Mouse (Mus musculus): ENCODE data around the gene Med20. TPM values are rescaled to one million over a fixed set of nuclear protein-coding genes. Genes with fewer than 3 reads are reported as not detected.

The Med20 gene
- polyA plus RNA-seq, 1 experiment from 2014 or later: 34.9 TPM

GRCm38 (mm10) chr17:47600601-47601388 lies 10.6 kb upstream of the Med20 start:
- Histone ChIP-seq H3K36me3 (ENCODE audit: control insufficient read depth, insufficient read depth) (peaks cover 50% of the 10 kb centered on the region), H3K9ac (ENCODE audit: low read length) (no peak overlapping the region), H3K4me2 (ENCODE audit: low read depth, low read length) (no peak overlapping the region), H3K4me3 (ENCODE audit: low read length) (no peak overlapping the region), H3K27ac (ENCODE audit: low read length) (peak overlapping the region; percentile 76), H3K27me3 (ENCODE audit: control insufficient read depth, insufficient read depth, low read length) (no peaks in the 10 kb centered on the region), H3K9me3 (replicated peaks; ENCODE audit: control insufficient read depth, low read length) (no peaks in the 10 kb centered on the region), H3K4me1 (ENCODE audit: control insufficient read depth, insufficient read depth, low read length) (peaks cover 32% of the 10 kb centered on the region)
- WGBS: 76% methylated on average over 13 of the region's 13 CpGs
- no peak for ATAC-seq (replicated peaks; ENCODE audit: extremely low read depth, insufficient read depth, low FRiP score)

GRCm38 (mm10) chr17:47601389-47601755 lies 10.0 kb upstream of the Med20 start:
- H3K27me3 ChIP-seq (ENCODE audit: control insufficient read depth, insufficient read depth, low read length): no peaks in the 10 kb centered on the region
- no peak overlapping the region for H3K9ac ChIP-seq (ENCODE audit: low read length)
- ATAC-seq (replicated peaks; ENCODE audit: extremely low read depth, insufficient read depth, low FRiP score): no peak
- peaks cover 26% of the 10 kb centered on the region for H3K4me1 ChIP-seq (ENCODE audit: control insufficient read depth, insufficient read depth, low read length)
- H3K4me3 ChIP-seq (ENCODE audit: low read length): no peak overlapping the region
- peak overlapping the region; percentile 2; the same call in 1 of the 2 replicates for H3K27ac ChIP-seq (ENCODE audit: low read length)
- no peak overlapping the region for H3K4me2 ChIP-seq (ENCODE audit: low read depth, low read length)
- H3K9me3 ChIP-seq (replicated peaks; ENCODE audit: control insufficient read depth, low read length): no peaks in the 10 kb centered on the region
- whole genome bisulfite sequencing: 83% methylated on average over 10 of the region's 10 CpGs
- H3K36me3 ChIP-seq (ENCODE audit: control insufficient read depth, insufficient read depth): peaks cover 54% of the 10 kb centered on the region

- 91% methylated on average over 11 of the region's 11 CpGs for WGBS
- Histone ChIP-seq H3K27me3 (ENCODE audit: control insufficient read depth, insufficient read depth, low read length) (no peaks in the 10 kb centered on the region), H3K27ac (ENCODE audit: low read length) (no peak overlapping the region), H3K4me1 (ENCODE audit: control insufficient read depth, insufficient read depth, low read length) (peaks cover 17% of the 10 kb centered on the region), H3K9me3 (replicated peaks; ENCODE audit: control insufficient read depth, low read length) (no peaks in the 10 kb centered on the region), H3K4me2 (ENCODE audit: low read depth, low read length) (no peak overlapping the region), H3K36me3 (ENCODE audit: control insufficient read depth, insufficient read depth) (peaks cover 50% of the 10 kb centered on the region), H3K9ac (ENCODE audit: low read length) (no peak overlapping the region), H3K4me3 (ENCODE audit: low read length) (no peak overlapping the region)
- ATAC-seq (replicated peaks; ENCODE audit: extremely low read depth, insufficient read depth, low FRiP score): no peak
Measured at GRCm38 (mm10) chr17:47602289-47602688, 9.1 kb upstream of the Med20 start.

GRCm38 (mm10) chr17:47606220-47606619 lies 5.2 kb upstream of the Med20 start:
- Histone ChIP-seq H3K27ac (ENCODE audit: low read length) (no peak overlapping the region), H3K27me3 (ENCODE audit: control insufficient read depth, insufficient read depth, low read length) (no peaks in the 10 kb centered on the region), H3K9me3 (replicated peaks; ENCODE audit: control insufficient read depth, low read length) (no peaks in the 10 kb centered on the region), H3K36me3 (ENCODE audit: control insufficient read depth, insufficient read depth) (peaks cover 46% of the 10 kb centered on the region), H3K4me1 (ENCODE audit: control insufficient read depth, insufficient read depth, low read length) (peaks cover 9% of the 10 kb centered on the region; the same call in 1 of the 2 replicates), H3K9ac (ENCODE audit: low read length) (no peak overlapping the region), H3K4me2 (ENCODE audit: low read depth, low read length) (no peak overlapping the region), H3K4me3 (ENCODE audit: low read length) (no peak overlapping the region)
- 81% methylated on average over 5 of the region's 5 CpGs for WGBS
- no peak for ATAC-seq (replicated peaks; ENCODE audit: extremely low read depth, insufficient read depth, low FRiP score)

- ATAC-seq (replicated peaks; ENCODE audit: extremely low read depth, insufficient read depth, low FRiP score): no peak
- H3K27ac ChIP-seq (ENCODE audit: low read length): no peak overlapping the region
- no peak overlapping the region for H3K4me3 ChIP-seq (ENCODE audit: low read length)
Measured at GRCm38 (mm10) chr17:47609182-47609581, 2.2 kb upstream of the Med20 start.

GRCm38 (mm10) chr17:47611661-47611982 lies 240 bp downstream of the Med20 start:
- no peak for ATAC-seq (replicated peaks; ENCODE audit: extremely low read depth, insufficient read depth, low FRiP score)
- WGBS: under 1% methylated on average over 13 of the region's 13 CpGs
- H3K9ac ChIP-seq (ENCODE audit: low read length): peak overlapping the region; percentile 92
- peak overlapping the region; percentile 71 for H3K27ac ChIP-seq (ENCODE audit: low read length)
- peak overlapping the region; percentile 97 for H3K4me3 ChIP-seq (ENCODE audit: low read length)
- peaks cover 21% of the 10 kb centered on the region for H3K36me3 ChIP-seq (ENCODE audit: control insufficient read depth, insufficient read depth)
- no peaks in the 10 kb centered on the region for H3K27me3 ChIP-seq (ENCODE audit: control insufficient read depth, insufficient read depth, low read length)
- peak overlapping the region; percentile 92 for H3K4me2 ChIP-seq (ENCODE audit: low read depth, low read length)
- peaks cover 20% of the 10 kb centered on the region for H3K4me1 ChIP-seq (ENCODE audit: control insufficient read depth, insufficient read depth, low read length)
- no peaks in the 10 kb centered on the region for H3K9me3 ChIP-seq (replicated peaks; ENCODE audit: control insufficient read depth, low read length)

More at GRCm38 (mm10) chr17:47609182-47609581, 2.2 kb upstream of the Med20 start:
- Histone ChIP-seq H3K4me2 (ENCODE audit: low read depth, low read length) (no peak overlapping the region), H3K9ac (ENCODE audit: low read length) (no peak overlapping the region), H3K4me1 (ENCODE audit: control insufficient read depth, insufficient read depth, low read length) (peaks cover 20% of the 10 kb centered on the region), H3K27me3 (ENCODE audit: control insufficient read depth, insufficient read depth, low read length) (no peaks in the 10 kb centered on the region), H3K36me3 (ENCODE audit: control insufficient read depth, insufficient read depth) (peaks cover 32% of the 10 kb centered on the region), H3K9me3 (replicated peaks; ENCODE audit: control insufficient read depth, low read length) (no peaks in the 10 kb centered on the region)
- WGBS: 90% methylated on average over 4 of the region's 4 CpGs

GRCm38 (mm10) chr17:47614018-47614417 lies 2.6 kb downstream of the Med20 start:
- ATAC-seq (replicated peaks; ENCODE audit: extremely low read depth, insufficient read depth, low FRiP score): no peak
- H3K36me3 ChIP-seq (ENCODE audit: control insufficient read depth, insufficient read depth): peaks cover 26% of the 10 kb centered on the region

GRCm38 (mm10) chr17:47616119-47616518 lies 4.7 kb downstream of the Med20 start:
- H3K4me1 ChIP-seq (ENCODE audit: control insufficient read depth, insufficient read depth, low read length): peaks cover 11% of the 10 kb centered on the region
- ATAC-seq (replicated peaks; ENCODE audit: extremely low read depth, insufficient read depth, low FRiP score): no peak
- H3K4me3 ChIP-seq (ENCODE audit: low read length): no peak overlapping the region
- WGBS: 95% methylated on average over 8 of the region's 8 CpGs
- H3K27me3 ChIP-seq (ENCODE audit: control insufficient read depth, insufficient read depth, low read length): no peaks in the 10 kb centered on the region
- peaks cover 26% of the 10 kb centered on the region; the same call in 1 of the 2 replicates for H3K36me3 ChIP-seq (ENCODE audit: control insufficient read depth, insufficient read depth)
- H3K9me3 ChIP-seq (replicated peaks; ENCODE audit: control insufficient read depth, low read length): no peaks in the 10 kb centered on the region
- H3K27ac ChIP-seq (ENCODE audit: low read length): no peak overlapping the region
- no peak overlapping the region for H3K9ac ChIP-seq (ENCODE audit: low read length)
- H3K4me2 ChIP-seq (ENCODE audit: low read depth, low read length): no peak overlapping the region

More at GRCm38 (mm10) chr17:47614018-47614417, 2.6 kb downstream of the Med20 start:
- WGBS: 87% methylated on average over 1 of the region's 1 CpGs
- H3K4me2 ChIP-seq (ENCODE audit: low read depth, low read length): no peak overlapping the region
- H3K4me1 ChIP-seq (ENCODE audit: control insufficient read depth, insufficient read depth, low read length): peaks cover 20% of the 10 kb centered on the region
- no peak overlapping the region for H3K27ac ChIP-seq (ENCODE audit: low read length)
- H3K9me3 ChIP-seq (replicated peaks; ENCODE audit: control insufficient read depth, low read length): no peaks in the 10 kb centered on the region
- no peak overlapping the region for H3K9ac ChIP-seq (ENCODE audit: low read length)
- H3K27me3 ChIP-seq (ENCODE audit: control insufficient read depth, insufficient read depth, low read length): no peaks in the 10 kb centered on the region
- H3K4me3 ChIP-seq (ENCODE audit: low read length): no peak overlapping the region

GRCm38 (mm10) chr17:47616652-47617051 lies 5.3 kb downstream of the Med20 start:
- peaks cover 26% of the 10 kb centered on the region; the same call in 1 of the 2 replicates for H3K36me3 ChIP-seq (ENCODE audit: control insufficient read depth, insufficient read depth)
- peaks cover 11% of the 10 kb centered on the region for H3K4me1 ChIP-seq (ENCODE audit: control insufficient read depth, insufficient read depth, low read length)
- no peak overlapping the region for H3K9ac ChIP-seq (ENCODE audit: low read length)
- no peaks in the 10 kb centered on the region for H3K9me3 ChIP-seq (replicated peaks; ENCODE audit: control insufficient read depth, low read length)
- no peak overlapping the region for H3K4me3 ChIP-seq (ENCODE audit: low read length)
- WGBS: 92% methylated on average over 4 of the region's 4 CpGs
- H3K27me3 ChIP-seq (ENCODE audit: control insufficient read depth, insufficient read depth, low read length): no peaks in the 10 kb centered on the region
- H3K4me2 ChIP-seq (ENCODE audit: low read depth, low read length): no peak overlapping the region
- no peak overlapping the region for H3K27ac ChIP-seq (ENCODE audit: low read length)
- ATAC-seq (replicated peaks; ENCODE audit: extremely low read depth, insufficient read depth, low FRiP score): no peak
